Mouse (Mus musculus): Measurements from ENCODE around the gene Clasp1.

- TF ChIP-seq CTCF (IDR thresholded peaks at IDR 0.05; ENCODE audit: extremely low read depth, insufficient read depth, insufficient read length, insufficient replicate concordance) = no peak
- no peak for TF ChIP-seq POLR2A (IDR thresholded peaks at IDR 0.05; ENCODE audit: low read depth, low read length)
These were observed 244.6 kb downstream of the Clasp1 start for GRCm38 (mm10) chr1:118633415-118633980.

Measured in spleen, adult 2 months (tissue).